Mouse (Mus musculus): ENCODE data around the gene Khdc1a.

GRCm38 (mm10) chr1:21326733-21327132 is 22.7 kb upstream of the Khdc1a start:
- TF ChIP-seq POLR2A (IDR thresholded peaks at IDR 0.05; ENCODE audit: low read depth, low read length) (no peak), CTCF (IDR thresholded peaks at IDR 0.05; ENCODE audit: extremely low read depth, insufficient read length, insufficient replicate concordance, low read depth, low read length) (no peak)
